Mouse (Mus musculus): Measurements from ENCODE around the gene S100a4. TPM values are rescaled to one million over a fixed set of nuclear protein-coding genes. Genes with fewer than 3 reads are reported as not detected.

S100a4 gene
- 1.7 and 2.3 TPM in 2 replicates for polyA plus RNA-seq (2015; fragmentation: Nextera tagmentation; extraction: Ambion mirVana)

- ATAC-seq (ENCODE audit: insufficient read depth), result no peak
- Histone ChIP-seq H3K27ac (replicated peaks) (no peak within 1 kb of the TSS), H3K9ac (no peak within 1 kb of the TSS), H3K4me3 (replicated peaks) (no peak within 1 kb of the TSS), H3K4me1 (replicated peaks) (no peaks in the 10 kb centered on the region), H3K27me3 (peaks cover 4% of the 10 kb centered on the region; the same call in 1 of the 2 replicates), H3K4me2 (no peak within 1 kb of the TSS), H3K36me3 (replicated peaks) (no peaks in the 10 kb centered on the region), H3K9me3 (replicated peaks) (no peaks in the 10 kb centered on the region)
- WGBS (ENCODE audit: insufficient replicate concordance), result 12% methylated on average over 3 of the region's 3 CpGs
Observed at GRCm38 (mm10) chr3:90603623-90604022, at the start of gene S100a4. S100a4 (plus strand) TSS chr3:90603771.

GRCm38 (mm10) chr3:90555954-90556353 is 47.6 kb upstream of the S100a4 start:
- Histone ChIP-seq H3K27ac (replicated peaks) (no peak overlapping the region), H3K9ac (no peak overlapping the region), H3K4me1 (replicated peaks) (no peaks in the 10 kb centered on the region), H3K4me2 (no peak overlapping the region), H3K9me3 (replicated peaks) (no peaks in the 10 kb centered on the region), H3K36me3 (replicated peaks) (no peaks in the 10 kb centered on the region), H3K27me3 (peaks cover 4% of the 10 kb centered on the region; the same call in 1 of the 2 replicates), H3K4me3 (replicated peaks) (no peak overlapping the region)
- 58% methylated on average over 5 of the region's 5 CpGs for WGBS (ENCODE audit: insufficient replicate concordance)
- ATAC-seq (ENCODE audit: insufficient read depth), result no peak

GRCm38 (mm10) chr3:90560008-90560628 is 43.5 kb upstream of the S100a4 start, which contains the start of gene S100a3:
S100a3 (plus strand) TSS chr3:90560578.
- Histone ChIP-seq H3K27ac (replicated peaks) (no peak within 1 kb of the TSS), H3K36me3 (replicated peaks) (no peaks in the 10 kb centered on the region), H3K9me3 (replicated peaks) (no peaks in the 10 kb centered on the region), H3K4me2 (no peak within 1 kb of the TSS), H3K4me3 (replicated peaks) (no peak within 1 kb of the TSS), H3K27me3 (peaks cover 4% of the 10 kb centered on the region; the same call in 1 of the 2 replicates), H3K4me1 (replicated peaks) (no peaks in the 10 kb centered on the region), H3K9ac (no peak within 1 kb of the TSS)
- WGBS (ENCODE audit: insufficient replicate concordance), result 61% methylated on average over 6 of the region's 6 CpGs
- ATAC-seq (ENCODE audit: insufficient read depth), result no peak

GRCm38 (mm10) chr3:90574691-90575090 is 28.9 kb upstream of the S100a4 start:
- no peaks in the 10 kb centered on the region for H3K4me1 ChIP-seq (replicated peaks)
- no peak overlapping the region for H3K27ac ChIP-seq (replicated peaks)
- H3K9me3 ChIP-seq (replicated peaks), result no peaks in the 10 kb centered on the region
- 61% methylated on average over 5 of the region's 5 CpGs for WGBS (ENCODE audit: insufficient replicate concordance)
- no peaks in the 10 kb centered on the region for H3K36me3 ChIP-seq (replicated peaks)
- no peak overlapping the region for H3K4me2 ChIP-seq
- H3K9ac ChIP-seq, result no peak overlapping the region
- ATAC-seq (ENCODE audit: insufficient read depth), result no peak
- H3K4me3 ChIP-seq (replicated peaks), result no peak overlapping the region
- no peaks in the 10 kb centered on the region for H3K27me3 ChIP-seq

GRCm38 (mm10) chr3:90575320-90575719 is 28.3 kb upstream of the S100a4 start:
- 62% methylated on average over 3 of the region's 3 CpGs for WGBS (ENCODE audit: insufficient replicate concordance)
- no peak overlapping the region for H3K4me3 ChIP-seq (replicated peaks)
- H3K4me2 ChIP-seq, result no peak overlapping the region
- H3K27me3 ChIP-seq, result no peaks in the 10 kb centered on the region
- no peak for ATAC-seq (ENCODE audit: insufficient read depth)
- H3K27ac ChIP-seq (replicated peaks), result no peak overlapping the region
- no peak overlapping the region for H3K9ac ChIP-seq
- H3K36me3 ChIP-seq (replicated peaks), result no peaks in the 10 kb centered on the region
- H3K4me1 ChIP-seq (replicated peaks), result no peaks in the 10 kb centered on the region
- H3K9me3 ChIP-seq (replicated peaks), result no peaks in the 10 kb centered on the region

GRCm38 (mm10) chr3:90576351-90577001 is 27.1 kb upstream of the S100a4 start:
- H3K9ac ChIP-seq, result no peak overlapping the region
- H3K27me3 ChIP-seq, result no peaks in the 10 kb centered on the region
- no peaks in the 10 kb centered on the region for H3K4me1 ChIP-seq (replicated peaks)
- ATAC-seq (ENCODE audit: insufficient read depth), result no peak
- no peaks in the 10 kb centered on the region for H3K9me3 ChIP-seq (replicated peaks)
- H3K27ac ChIP-seq (replicated peaks), result no peak overlapping the region
- 64% methylated on average over 10 of the region's 10 CpGs for WGBS (ENCODE audit: insufficient replicate concordance)
- H3K36me3 ChIP-seq (replicated peaks), result no peaks in the 10 kb centered on the region
- no peak overlapping the region for H3K4me3 ChIP-seq (replicated peaks)
- H3K4me2 ChIP-seq, result no peak overlapping the region

- H3K27ac ChIP-seq (replicated peaks), result no peak overlapping the region
- no peaks in the 10 kb centered on the region for H3K4me1 ChIP-seq (replicated peaks)
- no peak overlapping the region for H3K4me2 ChIP-seq
- H3K9me3 ChIP-seq (replicated peaks), result no peaks in the 10 kb centered on the region
- no peaks in the 10 kb centered on the region for H3K27me3 ChIP-seq
- WGBS (ENCODE audit: insufficient replicate concordance), result 66% methylated on average over 7 of the region's 7 CpGs
- H3K4me3 ChIP-seq (replicated peaks), result no peak overlapping the region
- no peaks in the 10 kb centered on the region for H3K36me3 ChIP-seq (replicated peaks)
- no peak overlapping the region for H3K9ac ChIP-seq
- no peak for ATAC-seq (ENCODE audit: insufficient read depth)
Observed at GRCm38 (mm10) chr3:90579433-90579832, 24.1 kb upstream of the S100a4 start.

- H3K36me3 ChIP-seq (replicated peaks), result no peaks in the 10 kb centered on the region
- no peak overlapping the region for H3K4me3 ChIP-seq (replicated peaks)
- no peak overlapping the region for H3K9ac ChIP-seq
- H3K27ac ChIP-seq (replicated peaks), result no peak overlapping the region
- ATAC-seq (ENCODE audit: insufficient read depth), result no peak
- WGBS (ENCODE audit: insufficient replicate concordance), result 67% methylated on average over 5 of the region's 5 CpGs
- H3K9me3 ChIP-seq (replicated peaks), result no peaks in the 10 kb centered on the region
- no peaks in the 10 kb centered on the region for H3K27me3 ChIP-seq
- no peak overlapping the region for H3K4me2 ChIP-seq
- H3K4me1 ChIP-seq (replicated peaks), result no peaks in the 10 kb centered on the region; the same call in 1 of the 2 replicates
Observed at GRCm38 (mm10) chr3:90581141-90581540, 22.4 kb upstream of the S100a4 start.

- no peak overlapping the region for H3K4me3 ChIP-seq (replicated peaks)
- no peak overlapping the region for H3K27ac ChIP-seq (replicated peaks)
- no peak overlapping the region for H3K9ac ChIP-seq
- no peaks in the 10 kb centered on the region; the same call in 1 of the 2 replicates for H3K4me1 ChIP-seq (replicated peaks)
- ATAC-seq (ENCODE audit: insufficient read depth), result no peak
- H3K27me3 ChIP-seq, result no peaks in the 10 kb centered on the region
- H3K36me3 ChIP-seq (replicated peaks), result no peaks in the 10 kb centered on the region
- no peaks in the 10 kb centered on the region for H3K9me3 ChIP-seq (replicated peaks)
- no peak overlapping the region for H3K4me2 ChIP-seq
- 95% methylated on average over 1 of the region's 1 CpGs for WGBS (ENCODE audit: insufficient replicate concordance)
Observed at GRCm38 (mm10) chr3:90582156-90582555, 21.4 kb upstream of the S100a4 start.

GRCm38 (mm10) chr3:90582556-90582955 is 21.0 kb upstream of the S100a4 start:
- Histone ChIP-seq H3K4me1 (replicated peaks) (no peaks in the 10 kb centered on the region; the same call in 1 of the 2 replicates), H3K4me3 (replicated peaks) (no peak overlapping the region), H3K4me2 (no peak overlapping the region), H3K9ac (no peak overlapping the region), H3K9me3 (replicated peaks) (no peaks in the 10 kb centered on the region), H3K27ac (replicated peaks) (no peak overlapping the region), H3K27me3 (no peaks in the 10 kb centered on the region), H3K36me3 (replicated peaks) (no peaks in the 10 kb centered on the region)
- ATAC-seq (ENCODE audit: insufficient read depth), result no peak
- WGBS (ENCODE audit: insufficient replicate concordance), result 65% methylated on average over 4 of the region's 4 CpGs

GRCm38 (mm10) chr3:90583893-90584292 is 19.7 kb upstream of the S100a4 start:
- 34% methylated on average over 3 of the region's 3 CpGs for WGBS (ENCODE audit: insufficient replicate concordance)
- no peaks in the 10 kb centered on the region; the same call in 1 of the 2 replicates for H3K4me1 ChIP-seq (replicated peaks)

More at GRCm38 (mm10) chr3:90583893-90584292, 19.7 kb upstream of the S100a4 start:
- H3K4me3 ChIP-seq (replicated peaks), result no peak overlapping the region
- no peak overlapping the region for H3K9ac ChIP-seq
- H3K27me3 ChIP-seq, result no peaks in the 10 kb centered on the region
- H3K4me2 ChIP-seq, result no peak overlapping the region
- no peak for ATAC-seq (ENCODE audit: insufficient read depth)
- no peaks in the 10 kb centered on the region for H3K36me3 ChIP-seq (replicated peaks)
- no peak overlapping the region for H3K27ac ChIP-seq (replicated peaks)
- H3K9me3 ChIP-seq (replicated peaks), result no peaks in the 10 kb centered on the region

Measured in liver, embryonic 15.5 days (tissue).